Mouse (Mus musculus) lung, embryonic 16.5 days (tissue): Measurements from ENCODE around the gene Apaf1. TPM values are rescaled to one million over a fixed set of nuclear protein-coding genes. Genes with fewer than 3 reads are reported as not detected.

ENCODE experiments used
- ATAC-seq: fragments of 200-750 bp; cut with Nextera tagmentation; 2 replicates; pipeline ENCODE4 v1.8.0; 2017; ENCODE audit warnings: low read depth, mild to moderate bottlenecking, moderate library complexity
- H3K27ac ChIP-seq: fragments of 300-500 bp; sonication (generic); 2 replicates; pipeline ENCODE4 v1.5.1; 2014; ENCODE audit warnings: mild to moderate bottlenecking, control low read depth, low read length
- H3K27me3 ChIP-seq: fragments of 300-500 bp; sonication (generic); 2 replicates; pipeline ENCODE4 v1.6.1; 2014; ENCODE audit warnings: low read depth, low read length, mixed read lengths; ENCODE audit not compliant: control insufficient read depth, insufficient read depth
- H3K36me3 ChIP-seq: fragments of 300-500 bp; sonication (generic); 2 replicates; pipeline ENCODE4 v1.6.1; 2014; ENCODE audit warnings: low read length; ENCODE audit not compliant: control insufficient read depth, insufficient read depth
- H3K4me1 ChIP-seq: fragments of 300-500 bp; sonication (generic); replicated peaks from 2 replicates; pipeline ENCODE4 v1.6.1; 2014; ENCODE audit warnings: low read length, mixed read lengths; ENCODE audit not compliant: control insufficient read depth, insufficient read depth
- H3K4me2 ChIP-seq: fragments of 300-500 bp; sonication (generic); 2 replicates; pipeline ENCODE4 v1.6.1; 2014; ENCODE audit warnings: low read depth, low read length, control low read depth
- H3K4me3 ChIP-seq: fragments of 300-500 bp; sonication (generic); 2 replicates; pipeline ENCODE4 v1.5.1; 2014; ENCODE audit warnings: mild to moderate bottlenecking, low read length, control low read depth
- H3K9ac ChIP-seq: fragments of 300-500 bp; sonication (generic); 2 replicates; pipeline ENCODE4 v1.6.1; 2014; ENCODE audit warnings: low read length, control low read depth
- H3K9me3 ChIP-seq: fragments of 300-500 bp; sonication (generic); 2 replicates; pipeline ENCODE4 v1.6.1; 2016; ENCODE audit warnings: low read length; ENCODE audit not compliant: control insufficient read depth
- WGBS: fragments of 180-500 bp; shearing (Covaris S2); extraction: QIAGEN DNeasy Blood & Tissue Kit; methylation state at CpG from one replicate; pipeline ENCODE4 v1.1.7; 2014; 5-methylcytosine and 5-hydroxymethylcytosine counted together
- polyA plus RNA-seq: library from polyadenylated mRNA; unstranded; fragments of >200 nt; fragmentation: Nextera tagmentation; extraction: Ambion mirVana; gene quantifications from 2 replicates; pipeline ENCODE4 v1.2.1, GENCODE M21; 2015

Apaf1 gene
- polyA plus RNA-seq, 1 experiment from 2014 or later = 16.2 TPM

GRCm38 (mm10) chr10:91005858-91006538 lies 76.6 kb downstream of the Apaf1 start:
- 61% methylated on average over 12 of the region's 12 CpGs for WGBS
- no peak for ATAC-seq
- H3K4me1 ChIP-seq = no peaks in the 10 kb centered on the region
- no peak overlapping the region for H3K4me2 ChIP-seq
- H3K36me3 ChIP-seq = peaks cover 11% of the 10 kb centered on the region; the same call in 1 of the 2 replicates
- no peaks in the 10 kb centered on the region for H3K9me3 ChIP-seq
- no peak overlapping the region for H3K9ac ChIP-seq
- H3K4me3 ChIP-seq = no peak overlapping the region
- H3K27ac ChIP-seq = no peak overlapping the region
- no peaks in the 10 kb centered on the region for H3K27me3 ChIP-seq

GRCm38 (mm10) chr10:91001421-91001820 lies 81.1 kb downstream of the Apaf1 start:
- Histone ChIP-seq H3K27ac (no peak overlapping the region), H3K4me3 (no peak overlapping the region), H3K9ac (no peak overlapping the region), H3K4me2 (no peak overlapping the region), H3K27me3 (no peaks in the 10 kb centered on the region), H3K4me1 (no peaks in the 10 kb centered on the region), H3K9me3 (no peaks in the 10 kb centered on the region), H3K36me3 (peaks cover 4% of the 10 kb centered on the region; the same call in 1 of the 2 replicates)
- 59% methylated on average over 13 of the region's 13 CpGs for WGBS
- ATAC-seq = peak; percentile 74

- Histone ChIP-seq H3K4me1 (no peaks in the 10 kb centered on the region), H3K9ac (no peak overlapping the region), H3K9me3 (no peaks in the 10 kb centered on the region), H3K27me3 (no peaks in the 10 kb centered on the region), H3K4me3 (no peak overlapping the region), H3K36me3 (peaks cover 8% of the 10 kb centered on the region; the same call in 1 of the 2 replicates), H3K4me2 (no peak overlapping the region), H3K27ac (no peak overlapping the region)
- WGBS = 80% methylated on average over 5 of the region's 5 CpGs
- ATAC-seq = no peak
Observed at GRCm38 (mm10) chr10:90999899-91000298, 82.7 kb downstream of the Apaf1 start.

GRCm38 (mm10) chr10:90993869-90994268 lies 88.7 kb downstream of the Apaf1 start:
- no peak overlapping the region for H3K9ac ChIP-seq
- H3K27me3 ChIP-seq = no peaks in the 10 kb centered on the region
- 82% methylated on average over 5 of the region's 5 CpGs for WGBS
- H3K4me3 ChIP-seq = no peak overlapping the region
- peaks cover 13% of the 10 kb centered on the region for H3K36me3 ChIP-seq
- no peaks in the 10 kb centered on the region for H3K4me1 ChIP-seq
- no peaks in the 10 kb centered on the region for H3K9me3 ChIP-seq
- no peak overlapping the region for H3K4me2 ChIP-seq
- no peak overlapping the region for H3K27ac ChIP-seq
- ATAC-seq = no peak

GRCm38 (mm10) chr10:90992237-90992636 lies 90.3 kb downstream of the Apaf1 start:
- Histone ChIP-seq H3K27ac (no peak overlapping the region), H3K9me3 (no peaks in the 10 kb centered on the region), H3K4me2 (no peak overlapping the region), H3K36me3 (peaks cover 13% of the 10 kb centered on the region), H3K9ac (no peak overlapping the region), H3K27me3 (no peaks in the 10 kb centered on the region), H3K4me1 (no peaks in the 10 kb centered on the region), H3K4me3 (no peak overlapping the region)
- ATAC-seq = no peak
- 89% methylated on average over 6 of the region's 6 CpGs for WGBS

GRCm38 (mm10) chr10:90990340-90990739 lies 92.2 kb downstream of the Apaf1 start:
- Histone ChIP-seq H3K4me3 (no peak overlapping the region), H3K27ac (no peak overlapping the region), H3K36me3 (peaks cover 6% of the 10 kb centered on the region), H3K4me2 (no peak overlapping the region), H3K27me3 (no peaks in the 10 kb centered on the region), H3K9me3 (no peaks in the 10 kb centered on the region), H3K9ac (no peak overlapping the region), H3K4me1 (no peaks in the 10 kb centered on the region)
- no peak for ATAC-seq
- whole genome bisulfite sequencing = 87% methylated on average over 6 of the region's 6 CpGs

- Histone ChIP-seq H3K4me2 (no peak overlapping the region), H3K4me3 (no peak overlapping the region), H3K4me1 (0 out of 2 replicates have a peak, but pooled peaks cover 3% of the 10 kb centered on the region), H3K36me3 (no peaks in the 10 kb centered on the region), H3K9ac (no peak overlapping the region), H3K9me3 (no peaks in the 10 kb centered on the region), H3K27ac (no peak overlapping the region), H3K27me3 (no peaks in the 10 kb centered on the region)
- ATAC-seq = peak; percentile 66
- WGBS = 59% methylated on average over 8 of the region's 8 CpGs
Observed at GRCm38 (mm10) chr10:90983046-90983445, 99.5 kb downstream of the Apaf1 start.

- H3K36me3 ChIP-seq = no peaks in the 10 kb centered on the region
- no peak for ATAC-seq
- H3K4me1 ChIP-seq = 0 out of 2 replicates have a peak, but pooled peaks cover 3% of the 10 kb centered on the region
- no peak overlapping the region for H3K4me3 ChIP-seq
- H3K4me2 ChIP-seq = no peak overlapping the region
- WGBS = 78% methylated on average over 4 of the region's 4 CpGs
- no peaks in the 10 kb centered on the region for H3K9me3 ChIP-seq
- no peak overlapping the region for H3K9ac ChIP-seq
- no peak overlapping the region for H3K27ac ChIP-seq
- H3K27me3 ChIP-seq = no peaks in the 10 kb centered on the region
Observed at GRCm38 (mm10) chr10:90981811-90982210, 100.8 kb downstream of the Apaf1 start.

- WGBS = 64% methylated on average over 6 of the region's 6 CpGs
- H3K27ac ChIP-seq = no peak overlapping the region
- H3K9me3 ChIP-seq = no peaks in the 10 kb centered on the region
- H3K9ac ChIP-seq = no peak overlapping the region
- H3K4me3 ChIP-seq = no peak overlapping the region
- H3K36me3 ChIP-seq = no peaks in the 10 kb centered on the region
- no peak for ATAC-seq
- peaks cover 6% of the 10 kb centered on the region for H3K4me1 ChIP-seq
- no peak overlapping the region for H3K4me2 ChIP-seq
- peaks cover 5% of the 10 kb centered on the region; the same call in 1 of the 2 replicates for H3K27me3 ChIP-seq
Observed at GRCm38 (mm10) chr10:90974491-90974890, 108.1 kb downstream of the Apaf1 start.
